Mouse (Mus musculus) forebrain, embryonic 14.5 days (tissue): Measurements from ENCODE around the gene Rhbdf1. TPM values are rescaled to one million over a fixed set of nuclear protein-coding genes. Genes with fewer than 3 reads are reported as not detected.

Experiments used
- ATAC-seq: fragments of 200-750 bp; cut with Nextera tagmentation; 2 replicates; pipeline ENCODE4 v1.8.0; 2017; ENCODE audit warnings: mild to moderate bottlenecking, moderate library complexity
- DNase-seq: peaks from one replicate; pipeline ENCODE4 v3.0.0-alpha.2; 2015; ENCODE audit warnings: low spot score
- H3K27ac ChIP-seq: fragments of 300-500 bp; sonication (generic); 2 replicates; pipeline ENCODE4 v1.5.1; 2014; ENCODE audit warnings: low read depth, mild to moderate bottlenecking, control low read depth, low read length, moderate library complexity
- H3K27me3 ChIP-seq: fragments of 300-500 bp; sonication (generic); replicated peaks from 2 replicates; pipeline ENCODE4 v1.6.1; 2014; ENCODE audit warnings: low read length, control low read depth, mixed read lengths; ENCODE audit not compliant: control insufficient read depth, insufficient read depth
- H3K36me3 ChIP-seq: fragments of 300-500 bp; sonication (generic); 2 replicates; pipeline ENCODE4 v1.6.1; 2014; ENCODE audit warnings: low read length, control low read depth; ENCODE audit not compliant: control insufficient read depth, insufficient read depth
- H3K4me1 ChIP-seq: fragments of 300-500 bp; sonication (generic); 2 replicates; pipeline ENCODE4 v1.6.1; 2014; ENCODE audit warnings: antibody characterized with exemption, low read length, control low read depth; ENCODE audit not compliant: control insufficient read depth, insufficient read depth
- H3K4me2 ChIP-seq: fragments of 300-500 bp; sonication (generic); 2 replicates; pipeline ENCODE4 v1.6.1; 2014; ENCODE audit warnings: mild to moderate bottlenecking, control low read depth, low read length
- H3K4me3 ChIP-seq: fragments of 300-500 bp; sonication (generic); 2 replicates; pipeline ENCODE4 v1.5.1; 2014; ENCODE audit warnings: low read depth, low read length, control low read depth
- H3K9ac ChIP-seq: fragments of 300-500 bp; sonication (generic); 2 replicates; pipeline ENCODE4 v1.6.1; 2014; ENCODE audit warnings: mild to moderate bottlenecking, low read length, control low read depth, moderate library complexity
- H3K9me3 ChIP-seq: fragments of 300-500 bp; sonication (generic); replicated peaks from 2 replicates; pipeline ENCODE4 v1.6.1; 2016; ENCODE audit warnings: low read length, control low read depth, mixed read lengths; ENCODE audit not compliant: control insufficient read depth
- WGBS: fragments of 180-500 bp; shearing (Covaris S2); extraction: QIAGEN DNeasy Blood & Tissue Kit; methylation state at CpG from one replicate; pipeline ENCODE4 v1.1.7; 2014; 5-methylcytosine and 5-hydroxymethylcytosine counted together
- polyA plus RNA-seq: library from polyadenylated mRNA; unstranded; fragments of >200 nt; fragmentation: Nextera tagmentation; extraction: Ambion mirVana; gene quantifications from 2 replicates; pipeline ENCODE4 v1.2.1, GENCODE M21; 2014

The Rhbdf1 gene
- polyA plus RNA-seq, 1 experiment from 2014 or later = 9.9 TPM

GRCm38 (mm10) chr11:32244064-32244463 is 22.0 kb upstream of the Rhbdf1 start:
- Histone ChIP-seq H3K4me1 (no peaks in the 10 kb centered on the region), H3K36me3 (peaks cover 58% of the 10 kb centered on the region), H3K9ac (no peak overlapping the region), H3K27me3 (no peaks in the 10 kb centered on the region), H3K4me2 (no peak overlapping the region), H3K9me3 (no peaks in the 10 kb centered on the region), H3K27ac (no peak overlapping the region), H3K4me3 (no peak overlapping the region)
- no peak for DNase-seq
- ATAC-seq = no peak
- 90% methylated on average over 3 of the region's 3 CpGs for WGBS

GRCm38 (mm10) chr11:32243205-32243955 is 21.3 kb upstream of the Rhbdf1 start:
- WGBS = 84% methylated on average over 7 of the region's 7 CpGs
- no peak overlapping the region for H3K4me3 ChIP-seq
- no peak overlapping the region for H3K9ac ChIP-seq
- H3K9me3 ChIP-seq = no peaks in the 10 kb centered on the region
- H3K36me3 ChIP-seq = peaks cover 55% of the 10 kb centered on the region
- DNase-seq (no peak), ATAC-seq (no peak)
- no peak overlapping the region for H3K27ac ChIP-seq
- H3K4me1 ChIP-seq = no peaks in the 10 kb centered on the region
- H3K27me3 ChIP-seq = no peaks in the 10 kb centered on the region
- no peak overlapping the region for H3K4me2 ChIP-seq

- H3K4me2 ChIP-seq = no peak overlapping the region
- H3K27me3 ChIP-seq = no peaks in the 10 kb centered on the region
- no peak overlapping the region for H3K9ac ChIP-seq
- 92% methylated on average over 3 of the region's 3 CpGs for WGBS
- no peaks in the 10 kb centered on the region for H3K9me3 ChIP-seq
- no peak overlapping the region for H3K27ac ChIP-seq
- no peak overlapping the region for H3K4me3 ChIP-seq
- H3K36me3 ChIP-seq = peaks cover 47% of the 10 kb centered on the region
- DNase-seq (no peak), ATAC-seq (no peak)
- no peaks in the 10 kb centered on the region for H3K4me1 ChIP-seq
Observed at GRCm38 (mm10) chr11:32242209-32242608, 20.1 kb upstream of the Rhbdf1 start.

GRCm38 (mm10) chr11:32241391-32241790 is 19.3 kb upstream of the Rhbdf1 start:
- Histone ChIP-seq H3K27ac (no peak overlapping the region), H3K27me3 (no peaks in the 10 kb centered on the region), H3K4me3 (no peak overlapping the region), H3K4me1 (peaks cover 4% of the 10 kb centered on the region), H3K9ac (no peak overlapping the region), H3K9me3 (no peaks in the 10 kb centered on the region), H3K4me2 (no peak overlapping the region), H3K36me3 (peaks cover 39% of the 10 kb centered on the region)
- no peak for ATAC-seq
- no peak for DNase-seq

DNA sequence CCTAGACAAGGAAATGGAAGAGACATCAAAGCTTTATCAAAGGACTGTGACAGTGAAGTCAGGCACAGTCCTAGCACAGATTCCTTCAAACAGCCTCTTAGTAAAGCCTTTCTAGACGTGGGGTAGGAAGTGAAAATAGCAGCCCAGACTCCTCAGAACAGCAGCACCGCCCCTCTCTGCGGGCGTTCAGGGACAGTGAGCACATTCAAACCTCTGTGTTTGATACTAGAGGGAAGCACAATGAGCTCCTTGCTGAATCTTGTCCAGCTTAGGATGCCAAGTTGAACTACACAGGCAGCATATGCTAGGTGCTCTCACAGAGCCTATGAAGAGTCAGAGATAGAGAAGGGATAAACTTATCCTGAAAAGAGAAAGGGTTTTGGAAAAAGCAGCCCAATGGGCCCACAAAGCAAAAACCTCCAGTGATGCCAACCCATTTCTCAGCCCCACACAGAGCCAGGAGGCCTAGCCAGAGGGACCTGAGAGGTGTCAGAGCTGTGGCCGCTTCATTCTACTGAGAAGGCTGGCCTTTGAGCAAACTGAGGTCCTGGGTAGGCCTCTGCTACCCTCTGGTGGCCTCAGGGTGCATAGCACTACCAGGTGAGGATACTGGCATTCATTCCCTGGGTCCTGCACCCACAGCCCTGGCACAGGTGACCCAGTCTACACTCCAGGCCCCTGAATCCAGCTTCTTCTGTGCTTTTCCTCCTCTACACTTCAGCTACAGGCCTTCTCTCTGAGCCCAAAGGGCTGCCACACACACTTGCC is 16.2 kb upstream of the Rhbdf1 start:
- 65% methylated on average over 5 of the region's 5 CpGs for WGBS
- H3K4me3 ChIP-seq = no peak overlapping the region
- H3K36me3 ChIP-seq = peaks cover 37% of the 10 kb centered on the region
- no peaks in the 10 kb centered on the region for H3K27me3 ChIP-seq
- H3K4me1 ChIP-seq = peaks cover 22% of the 10 kb centered on the region
- no peak overlapping the region for H3K4me2 ChIP-seq
- no peak overlapping the region for H3K9ac ChIP-seq
- no peaks in the 10 kb centered on the region for H3K9me3 ChIP-seq
- ATAC-seq = peak; percentile 24; the same call in 1 of the 2 replicates
- peak; percentile 73 for DNase-seq
- H3K27ac ChIP-seq = 0 out of 2 replicates have a peak overlapping the region, but pooled peaks have one; percentile 21

- DNase-seq = no peak
- H3K9me3 ChIP-seq = no peaks in the 10 kb centered on the region
Observed at GRCm38 (mm10) chr11:32237411-32237795, 15.3 kb upstream of the Rhbdf1 start.

DNA sequence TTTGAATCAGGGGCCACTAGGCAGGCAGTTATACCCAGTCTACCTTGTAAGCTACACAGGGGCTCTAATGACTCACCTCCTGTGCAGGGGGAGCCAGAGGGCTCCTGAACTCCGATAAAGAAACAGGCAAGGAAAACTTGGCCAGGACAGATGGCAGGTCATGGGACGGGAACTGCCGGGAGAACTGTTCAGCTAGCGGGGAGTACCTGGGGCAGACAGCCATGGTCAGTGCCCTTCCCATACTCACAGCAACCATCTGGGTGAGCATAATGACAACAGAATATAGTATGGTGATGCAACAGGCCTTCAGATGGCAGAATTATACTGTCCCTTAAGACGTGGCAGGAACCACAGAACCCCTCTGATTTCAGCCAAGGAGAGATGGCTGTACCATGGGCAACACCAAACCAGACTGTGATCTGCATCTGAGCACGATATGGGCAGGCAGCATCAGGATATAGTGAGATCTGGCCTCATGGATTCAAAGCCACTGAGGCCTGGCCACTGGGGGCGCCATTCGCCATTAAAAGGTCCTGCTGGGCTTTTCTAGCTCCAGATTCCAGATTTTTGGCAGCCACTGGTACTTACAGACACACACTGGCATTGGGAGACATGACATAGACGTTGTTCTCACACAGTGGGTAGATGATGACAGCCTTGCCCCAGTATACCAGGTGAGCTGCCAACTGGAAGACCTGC is 14.8 kb upstream of the Rhbdf1 start:
- Histone ChIP-seq H3K9ac (no peak overlapping the region), H3K4me2 (no peak overlapping the region), H3K27ac (peak overlapping the region; percentile 78), H3K9me3 (no peaks in the 10 kb centered on the region), H3K4me1 (peaks cover 22% of the 10 kb centered on the region), H3K4me3 (no peak overlapping the region), H3K36me3 (peaks cover 48% of the 10 kb centered on the region), H3K27me3 (no peaks in the 10 kb centered on the region)
- ATAC-seq = no peak
- 52% methylated on average over 9 of the region's 9 CpGs for WGBS
- DNase-seq = peak; percentile 73

More at GRCm38 (mm10) chr11:32237411-32237795, 15.3 kb upstream of the Rhbdf1 start:
- Histone ChIP-seq H3K9ac (no peak overlapping the region), H3K4me1 (peaks cover 22% of the 10 kb centered on the region), H3K27me3 (no peaks in the 10 kb centered on the region), H3K36me3 (peaks cover 43% of the 10 kb centered on the region), H3K27ac (0 out of 2 replicates have a peak overlapping the region, but pooled peaks have one; percentile 48), H3K4me2 (no peak overlapping the region), H3K4me3 (no peak overlapping the region)
- WGBS = 96% methylated on average over 3 of the region's 3 CpGs
- no peak for ATAC-seq

GRCm38 (mm10) chr11:32236132-32236531 is 14.0 kb upstream of the Rhbdf1 start:
- ATAC-seq (peak; percentile 52), DNase-seq (peak; percentile 44)
- WGBS = 48% methylated on average over 2 of the region's 2 CpGs
- no peaks in the 10 kb centered on the region for H3K9me3 ChIP-seq
- peaks cover 48% of the 10 kb centered on the region for H3K36me3 ChIP-seq
- no peak overlapping the region for H3K4me3 ChIP-seq
- no peak overlapping the region for H3K4me2 ChIP-seq
- no peak overlapping the region for H3K9ac ChIP-seq
- H3K27me3 ChIP-seq = no peaks in the 10 kb centered on the region
- peaks cover 22% of the 10 kb centered on the region for H3K4me1 ChIP-seq
- peak overlapping the region; percentile 78 for H3K27ac ChIP-seq
